Mouse (Mus musculus) adrenal gland, postnatal 10 days (tissue): ENCODE measurements at regions not wholly inside any gene's neighbourhood (a gene's known extent, or its start where the extent isn't known, plus 50 kb on each side); places are given as distances from the start of the nearest gene placed in this dataset.

Experiments
- DNase-seq: peaks from one replicate; pipeline ENCODE4 v3.0.0; 2021; ENCODE audit warnings: mixed read lengths

DNA sequence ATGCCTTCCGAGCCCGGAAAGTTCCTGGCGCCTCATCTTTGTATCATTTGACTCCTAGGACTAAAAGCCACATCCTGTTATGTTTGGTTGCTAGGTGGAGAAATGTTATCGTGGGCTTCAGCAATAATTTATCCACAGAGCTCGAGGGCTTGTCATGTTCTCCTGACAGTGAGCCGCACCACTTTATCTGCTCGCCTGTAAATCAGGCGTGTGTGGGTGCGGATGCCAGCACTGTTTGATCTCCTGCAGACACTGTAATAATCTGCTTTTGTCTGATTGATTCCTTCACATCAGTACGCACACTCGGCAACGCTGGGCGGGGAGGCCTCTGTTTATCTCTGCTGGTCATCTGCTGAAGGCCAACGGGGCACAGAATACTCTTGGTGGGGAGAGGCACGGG lies 178.5 kb upstream of the Zfp64 start:
- peak; percentile 12 for DNase-seq

DNA sequence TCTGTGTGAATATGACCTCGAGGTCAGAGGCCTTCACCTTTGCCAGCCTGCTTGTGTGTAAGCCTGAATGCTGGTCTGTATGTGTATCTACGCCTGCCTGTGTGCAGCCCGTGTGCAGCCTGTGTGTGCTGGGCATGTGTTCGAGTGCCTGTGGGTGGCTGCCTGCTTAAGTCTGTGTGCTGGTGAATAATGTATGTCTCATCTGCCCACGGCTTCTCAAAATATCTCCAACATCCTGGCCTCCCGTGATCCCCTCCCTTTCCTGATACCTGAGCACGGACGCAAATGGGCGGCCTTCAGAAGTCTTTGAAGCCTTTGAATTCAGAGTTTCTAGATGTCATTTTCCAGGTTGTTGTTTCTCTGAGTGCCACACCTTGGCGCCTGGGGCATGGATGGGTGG lies 170.1 kb upstream of the Zfp64 start:
- no peak for DNase-seq

- DNase-seq: no peak
Observed at GRCm38 (mm10) chr2:169122887-169123286, 167.5 kb upstream of the Zfp64 start.

DNA sequence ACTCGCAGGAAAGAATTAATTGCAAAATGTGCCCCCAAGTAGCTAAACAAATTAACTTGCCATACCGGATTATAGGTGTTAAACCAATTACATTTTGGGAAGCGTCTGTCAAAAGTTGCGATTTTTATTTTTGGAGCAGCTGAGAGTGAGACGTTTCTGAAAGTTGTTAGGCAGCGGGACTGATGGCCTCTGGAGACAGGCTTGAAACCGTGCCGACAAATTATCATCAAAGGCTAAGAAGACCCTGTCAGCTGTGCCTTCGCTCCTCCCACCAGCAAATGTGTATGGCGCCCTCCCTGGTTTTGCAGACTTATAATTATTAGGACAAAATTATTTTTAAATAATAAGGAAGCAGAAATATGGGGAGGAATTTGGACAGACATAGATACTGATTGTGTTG lies 161.5 kb upstream of the Zfp64 start:
- no peak for DNase-seq

- DNase-seq: no peak
Observed at GRCm38 (mm10) chr2:169109044-169109443, 153.7 kb upstream of the Zfp64 start.

DNA sequence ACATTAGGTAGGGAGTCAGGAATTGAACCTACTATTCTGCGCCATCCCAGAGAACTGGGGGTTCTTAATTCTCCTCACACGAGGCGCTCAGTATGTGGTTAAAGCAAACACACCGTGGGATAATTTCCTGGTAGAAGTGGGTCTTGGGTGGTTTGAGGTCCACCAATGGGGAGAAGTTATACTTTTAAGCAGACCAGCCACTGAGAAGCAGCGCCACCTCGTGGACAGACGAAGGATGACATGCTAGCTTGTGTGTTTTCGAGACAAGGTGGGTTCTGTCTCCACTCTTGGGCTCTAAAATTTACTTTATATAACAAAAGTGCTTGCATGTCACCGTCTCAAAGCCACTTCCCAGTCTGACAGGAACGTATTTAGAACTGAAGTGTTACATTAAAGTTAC lies 152.7 kb upstream of the Zfp64 start:
- DNase-seq: peak; percentile 69

- DNase-seq: no peak
Observed at GRCm38 (mm10) chr2:169101506-169102261, 146.3 kb upstream of the Zfp64 start.

DNA sequence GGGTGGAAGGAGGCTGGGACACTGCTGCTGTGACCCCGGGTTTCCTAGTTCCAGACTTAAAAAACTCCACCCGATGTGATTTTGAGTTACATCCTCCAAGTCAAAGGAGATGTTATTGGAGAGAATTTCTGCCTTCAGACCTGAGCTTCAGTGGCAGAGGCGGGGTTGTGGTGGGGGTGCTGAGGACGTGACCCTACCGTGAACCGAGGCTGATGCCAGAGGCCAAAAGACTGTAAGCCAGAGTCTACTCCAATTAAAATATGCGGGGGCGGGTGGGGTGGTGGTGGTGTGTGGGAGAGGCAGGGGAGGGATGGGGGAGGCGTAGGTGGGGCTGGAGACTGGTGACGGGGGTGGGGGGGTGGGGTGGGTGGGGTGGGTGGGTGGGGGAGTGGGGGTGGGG lies 145.1 kb upstream of the Zfp64 start:
- no peak for DNase-seq

GRCm38 (mm10) chr2:169099678-169100077 lies 144.3 kb upstream of the Zfp64 start:
- DNase-seq: no peak

DNA sequence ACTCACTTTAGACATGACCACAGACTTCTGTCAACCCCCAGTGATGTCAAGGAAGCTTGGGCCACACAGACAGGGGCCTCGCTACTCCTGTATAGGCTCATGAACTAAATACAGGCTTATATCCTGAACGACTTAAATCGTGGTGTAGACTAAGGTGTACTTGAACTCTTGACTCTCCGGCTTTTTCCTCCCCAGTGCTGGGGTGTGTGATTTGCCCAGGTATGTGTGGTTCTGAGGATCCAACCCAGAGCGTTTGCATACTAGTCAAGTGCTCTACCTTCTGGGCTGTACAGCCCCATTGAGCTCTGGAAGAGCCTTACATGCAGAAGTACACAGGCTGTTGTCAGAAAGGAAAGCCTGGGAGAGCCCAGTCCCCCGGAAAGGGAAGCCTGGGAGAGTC lies 143.2 kb upstream of the Zfp64 start:
- DNase-seq: no peak

- DNase-seq: no peak
Observed at GRCm38 (mm10) chr2:169094011-169094754, 138.8 kb upstream of the Zfp64 start.

DNA sequence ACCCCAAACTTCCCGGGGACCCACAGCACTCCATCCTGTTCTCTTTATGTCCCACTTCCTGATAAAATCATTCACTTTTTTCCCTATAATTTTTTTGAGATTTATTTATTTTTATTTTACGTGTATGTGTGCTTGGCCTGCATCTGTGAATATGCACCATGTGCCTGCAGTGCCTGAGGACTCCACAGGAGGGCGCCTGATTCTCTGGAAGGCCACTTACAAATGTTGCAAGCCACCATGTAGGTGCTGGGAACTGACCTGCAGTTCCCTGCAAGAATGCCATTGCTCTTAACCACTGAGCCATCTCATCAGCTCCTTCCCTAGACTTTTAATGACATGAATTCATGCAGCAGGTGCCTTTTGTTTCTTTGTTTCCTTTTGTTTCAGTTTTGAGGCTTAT lies 134.9 kb upstream of the Zfp64 start:
- DNase-seq: no peak

DNA sequence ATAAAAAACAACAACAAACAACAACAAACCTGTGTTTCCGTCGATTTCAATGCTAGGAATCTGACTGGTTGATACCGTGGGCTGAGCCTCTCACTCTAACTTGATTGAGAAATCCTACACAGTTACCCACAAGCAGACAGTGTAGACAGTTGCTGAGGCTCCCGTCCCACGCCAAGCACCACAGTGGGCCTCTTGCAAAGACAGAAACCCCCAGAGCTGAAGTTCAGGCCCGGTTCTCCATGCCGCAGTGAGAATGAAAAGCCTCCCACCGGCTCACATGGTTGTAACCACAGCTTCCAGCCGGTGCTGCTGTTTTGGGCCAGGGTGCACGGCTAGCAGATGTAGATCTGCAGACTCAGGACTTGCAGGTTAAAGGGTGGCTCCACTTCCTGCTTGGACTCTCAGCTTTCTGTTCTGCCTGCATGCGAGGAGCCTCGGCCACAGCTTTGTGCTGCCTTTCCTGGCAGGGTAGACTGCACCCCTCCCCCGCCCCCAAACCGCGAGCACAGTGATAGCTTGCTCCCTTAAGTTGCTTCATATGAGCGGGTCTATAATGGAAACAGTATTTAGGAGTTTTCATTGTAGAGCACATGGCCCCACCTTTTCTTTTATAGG lies 133.6 kb upstream of the Zfp64 start:
- no peak for DNase-seq

GRCm38 (mm10) chr2:169088301-169088700 lies 132.9 kb upstream of the Zfp64 start:
- no peak for DNase-seq

DNA sequence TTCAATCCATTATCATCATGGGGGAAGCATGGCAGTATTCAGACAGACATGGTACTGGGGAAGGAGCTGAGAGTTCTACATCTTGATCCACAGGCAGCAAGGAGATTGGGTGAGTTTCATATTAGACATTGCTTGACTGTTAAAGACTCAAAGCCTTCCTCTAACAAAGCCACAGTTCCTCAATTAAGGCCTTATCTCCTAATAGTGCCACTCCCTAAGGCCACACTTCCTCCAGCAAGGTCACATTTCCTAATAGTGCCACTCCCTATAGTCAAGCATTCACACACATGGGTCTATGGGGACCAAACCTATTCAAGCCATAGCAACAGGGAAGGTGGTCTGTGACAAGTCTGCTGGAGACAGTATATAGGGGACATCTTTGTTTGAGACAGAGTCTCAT lies 115.9 kb upstream of the Zfp64 start:
- no peak for DNase-seq

DNA sequence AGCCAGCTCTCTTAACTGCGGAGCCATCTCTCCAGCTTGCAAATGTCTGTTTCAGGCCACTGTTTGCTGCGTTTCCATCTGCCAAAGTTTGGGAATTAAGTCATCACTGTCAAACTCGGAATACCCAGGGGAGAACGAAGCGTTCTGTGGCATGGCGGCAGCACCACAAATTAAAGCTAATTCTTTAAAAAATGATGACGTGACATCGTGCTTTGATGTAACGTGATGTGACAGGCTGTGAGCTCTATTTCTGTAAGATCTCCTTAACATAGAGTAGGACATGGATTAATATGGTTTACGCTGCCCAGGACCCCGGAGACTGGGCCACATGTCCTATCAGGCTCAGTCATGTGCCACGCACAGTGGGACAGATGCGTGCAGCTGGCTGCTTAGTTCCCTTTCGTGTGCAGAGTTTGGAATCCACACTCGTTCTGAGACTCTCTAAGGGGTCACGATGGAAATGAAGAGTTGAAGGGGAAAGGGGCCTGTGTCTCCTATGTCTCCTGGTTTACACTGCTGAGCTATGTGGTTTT lies 109.8 kb upstream of the Zfp64 start:
- DNase-seq: no peak

DNA sequence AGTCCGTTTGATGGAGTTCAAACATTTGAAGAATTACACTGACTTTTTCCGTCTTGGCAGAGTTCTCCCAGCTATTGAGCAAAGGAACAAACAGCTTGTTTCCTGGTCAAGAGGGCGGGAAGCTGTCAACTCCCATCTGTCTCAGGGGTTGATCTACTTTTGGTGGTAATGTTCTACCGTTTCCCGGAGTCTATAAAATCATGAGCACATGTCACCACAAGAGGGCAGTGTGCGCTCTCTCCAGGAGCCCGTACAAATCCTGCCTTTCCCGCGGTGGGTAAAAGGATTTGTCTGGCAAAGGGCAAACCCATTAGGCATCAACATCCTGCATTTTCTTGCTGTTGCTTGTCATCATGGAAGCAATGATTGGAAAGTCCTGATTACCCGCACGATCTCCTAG lies 106.1 kb upstream of the Zfp64 start:
- DNase-seq: peak; percentile 85

DNA sequence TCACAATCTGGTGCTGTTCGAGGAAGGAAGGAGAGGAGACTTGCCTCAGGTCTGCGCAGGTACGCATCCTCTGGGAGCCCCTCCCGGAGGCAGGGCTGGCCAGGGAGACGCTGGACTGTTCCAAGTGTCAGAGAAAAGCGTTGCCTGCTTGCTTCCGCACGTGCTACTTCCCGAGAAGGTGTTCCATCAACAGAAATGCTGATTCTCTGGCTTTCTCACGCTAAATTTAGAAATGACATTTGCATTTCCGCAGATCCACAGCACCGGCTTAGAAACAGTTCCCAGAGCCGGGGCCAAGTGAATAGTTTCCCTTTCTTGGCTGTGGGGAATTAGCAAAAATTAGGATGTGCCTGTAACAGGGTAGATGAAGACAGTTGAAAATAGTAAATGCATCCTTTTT lies 105.1 kb upstream of the Zfp64 start:
- DNase-seq: peak; percentile 13

DNA sequence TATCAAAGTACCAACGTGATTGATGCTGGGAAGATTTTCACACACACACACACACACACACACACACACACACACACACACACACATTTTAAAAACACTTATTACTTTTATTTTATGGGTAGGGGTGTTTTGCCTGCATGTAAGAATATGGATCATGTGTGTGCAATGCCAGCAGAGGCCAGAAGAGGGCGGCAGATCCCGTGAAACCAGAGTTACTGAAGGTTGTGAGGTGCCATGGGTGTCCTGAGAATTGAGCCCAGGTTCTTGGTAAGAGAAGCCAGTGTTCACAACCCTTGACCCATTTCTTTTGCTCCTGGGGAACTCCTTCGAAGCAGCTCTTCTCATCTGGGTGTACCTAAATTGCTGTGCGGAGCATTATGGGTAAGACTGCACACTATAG lies 102.4 kb upstream of the Zfp64 start:
- no peak for DNase-seq

GRCm38 (mm10) chr2:169049947-169050346 lies 94.6 kb upstream of the Zfp64 start:
- DNase-seq: no peak

DNA sequence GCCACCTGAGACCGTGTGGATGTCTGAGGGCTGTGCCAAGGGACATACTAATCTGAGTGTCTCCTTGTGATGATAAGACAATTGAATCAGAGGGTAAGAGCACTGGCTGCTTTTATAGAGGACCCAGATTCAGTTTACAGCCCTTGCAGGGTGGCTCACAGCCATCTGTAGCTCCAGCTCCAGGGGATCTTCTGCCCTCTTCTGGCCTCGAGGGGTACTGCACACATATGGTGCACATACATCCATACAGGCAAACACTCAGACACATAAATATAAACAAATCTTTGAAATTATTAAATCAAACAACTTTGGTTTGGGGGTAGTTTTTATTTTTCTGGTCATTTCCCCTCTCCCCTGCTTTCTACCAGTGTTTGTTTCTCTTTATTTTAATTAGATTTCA lies 86.4 kb upstream of the Zfp64 start:
- DNase-seq: no peak

- no peak for DNase-seq
Observed at GRCm38 (mm10) chr2:169037975-169038374, 82.6 kb upstream of the Zfp64 start.

DNA sequence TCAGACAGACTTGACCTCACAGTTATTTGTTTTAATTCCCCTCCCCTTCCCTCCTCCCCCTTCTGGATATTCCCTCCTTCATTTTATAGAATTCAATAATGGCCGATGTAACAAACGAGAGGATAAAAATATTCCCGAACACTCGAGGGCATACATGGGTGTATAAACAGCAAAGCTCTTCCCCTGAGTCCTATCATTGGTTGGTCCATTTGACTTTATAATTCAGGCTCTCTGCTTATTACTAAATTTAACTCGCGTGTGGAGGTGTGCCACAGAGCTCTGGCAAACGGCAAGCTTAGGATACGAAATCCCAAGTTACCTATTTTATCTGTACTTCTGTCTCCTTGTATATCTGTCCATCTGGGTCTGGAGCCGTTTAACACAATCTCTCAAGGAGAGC lies 82.1 kb upstream of the Zfp64 start:
- DNase-seq: no peak
